8 mouse cellular contexts compared by ENCODE assay signal in the genomic region with DNA sequence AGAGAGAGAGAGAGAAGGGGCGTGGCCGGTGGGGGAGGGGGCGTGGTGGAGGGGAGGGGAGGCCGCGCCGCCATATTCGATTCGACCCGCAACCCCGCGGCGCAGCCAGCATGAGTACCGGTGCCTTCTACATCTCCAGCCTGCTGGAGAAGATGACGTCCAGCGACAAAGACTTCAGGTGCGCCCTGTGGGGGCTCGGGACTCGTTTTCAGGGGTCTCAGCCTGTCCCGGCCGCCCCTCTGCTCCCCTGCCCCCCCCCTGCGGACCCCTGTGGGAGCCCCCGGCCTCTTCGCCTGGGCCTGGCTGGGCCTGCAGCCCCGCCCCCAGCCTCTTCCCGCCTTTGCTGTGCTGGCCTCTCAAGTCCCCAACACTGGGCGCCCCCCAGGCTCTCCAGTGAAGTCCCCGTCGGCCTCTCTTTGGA. TPM values are rescaled to one million over a fixed set of nuclear protein-coding genes. Genes with fewer than 3 reads are reported as not detected.
DNase-seq lines count a peak whose midpoint lies in the region; ATAC-seq and TF ChIP-seq lines count a peak whose summit lies in the region.

A gene (plus strand): TSS at position 38 of the 421 bp plus-strand sequence.

- H3K27me3 ChIP-seq in embryonic facial prominence, embryonic 15.5 days: no peaks in the 10 kb centered on the region
- H3K27me3 ChIP-seq in heart, postnatal 0 days (ENCODE audit: control insufficient read depth, insufficient read depth, low read length): no peaks in the 10 kb centered on the region
- no peaks in the 10 kb centered on the region for H3K27me3 ChIP-seq in limb, embryonic 14.5 days (ENCODE audit: control insufficient read depth, insufficient read depth, low read length)

- no peak for TF ChIP-seq POLR2A in lung, adult 2 months (IDR thresholded peaks at IDR 0.05; ENCODE audit: borderline replicate concordance, extremely low read depth, low read depth, low read length)
- TF ChIP-seq POLR2A in limb, embryonic 14.5 days (IDR thresholded peaks at IDR 0.05; ENCODE audit: borderline replicate concordance, extremely low read depth, insufficient read depth, insufficient read length): no peak

- no peak for TF ChIP-seq EP300 in heart, postnatal 0 days (IDR thresholded peaks at IDR 0.05; ENCODE audit: low read depth)

- H3K9ac ChIP-seq in embryonic facial prominence, embryonic 15.5 days: peak within 1 kb of the TSS; percentile 81
- peak within 1 kb of the TSS; percentile 78 for H3K9ac ChIP-seq in heart, postnatal 0 days (replicated peaks; ENCODE audit: low read depth, low read length)
- H3K9ac ChIP-seq in limb, embryonic 14.5 days (ENCODE audit: low read depth, low read length, severe bottlenecking): peak within 1 kb of the TSS; percentile 82

- peak; percentile 80 for ATAC-seq in embryonic facial prominence, embryonic 15.5 days (ENCODE audit: insufficient number of reproducible peaks, low FRiP score, low TSS enrichment, low read depth)
- peak; percentile 39; the same call in 1 of the 2 replicates for ATAC-seq in heart, postnatal 0 days (ENCODE audit: insufficient read depth, low read depth)
- peak; percentile 84 for ATAC-seq in limb, embryonic 14.5 days (ENCODE audit: low FRiP score, low read depth)
- 0 out of 2 replicates have a peak, but pooled peaks have one; percentile 34 for ATAC-seq in monocyte, adult 5-6 weeks (replicated peaks; ENCODE audit: insufficient number of reproducible peaks, low FRiP score, low TSS enrichment, poor library complexity, severe bottlenecking)

- H3K4me2 ChIP-seq in embryonic facial prominence, embryonic 15.5 days (replicated peaks): peak within 1 kb of the TSS; percentile 79
- H3K4me2 ChIP-seq in heart, postnatal 0 days (ENCODE audit: low read depth, low read length): peak within 1 kb of the TSS; percentile 76
- H3K4me2 ChIP-seq in limb, embryonic 14.5 days (replicated peaks; ENCODE audit: low read depth, low read length, severe bottlenecking): peak within 1 kb of the TSS; percentile 85

- peak; percentile 12 for DNase-seq in lung, adult 2 months
- no peak for DNase-seq in lung, adult 18-20 months
- DNase-seq in adrenal gland, postnatal 36 days: peak; percentile 49 to 78
- DNase-seq in heart, postnatal 0 days (ENCODE audit: low spot score): peak; percentile 43
- DNase-seq in limb, embryonic 14.5 days (ENCODE audit: low spot score): peak; percentile 76
- DNase-seq in thymus, postnatal 36 days: peak; percentile 64 to 68

- peaks cover 10% of the 10 kb centered on the region for H3K36me3 ChIP-seq in embryonic facial prominence, embryonic 15.5 days
- H3K36me3 ChIP-seq in heart, postnatal 0 days (replicated peaks; ENCODE audit: control insufficient read depth, insufficient read depth, low read length): peaks cover 10% of the 10 kb centered on the region; the same call in 1 of the 2 replicates
- H3K36me3 ChIP-seq in limb, embryonic 14.5 days (ENCODE audit: control insufficient read depth, insufficient read depth, low read length): peaks cover 12% of the 10 kb centered on the region; the same call in 1 of the 2 replicates

- WGBS in lung, adult 2 months: 2% methylated on average over 14 of the region's 28 CpGs
- 2% methylated on average over 20 of the region's 28 CpGs for WGBS in embryonic facial prominence, embryonic 15.5 days
- WGBS in heart, postnatal 0 days: 0% methylated on average over 16 of the region's 28 CpGs
- 0% methylated on average over 11 of the region's 28 CpGs for WGBS in limb, embryonic 14.5 days

- peak within 1 kb of the TSS; percentile 84 for H3K27ac ChIP-seq in embryonic facial prominence, embryonic 15.5 days (replicated peaks)
- H3K27ac ChIP-seq in heart, postnatal 0 days (ENCODE audit: low read depth): peak within 1 kb of the TSS; percentile 91
- H3K27ac ChIP-seq in limb, embryonic 14.5 days (replicated peaks; ENCODE audit: low read depth, low read length): peak within 1 kb of the TSS; percentile 85

- H3K4me3 ChIP-seq in lung, adult 2 months (replicated peaks; ENCODE audit: extremely low read depth, low read depth, low read length): peak within 1 kb of the TSS; percentile 66
- peak within 1 kb of the TSS; percentile 83 for H3K4me3 ChIP-seq in embryonic facial prominence, embryonic 15.5 days (replicated peaks)
- H3K4me3 ChIP-seq in heart, postnatal 0 days (ENCODE audit: low read depth, low read length): peak within 1 kb of the TSS; percentile 95
- H3K4me3 ChIP-seq in limb, embryonic 14.5 days (replicated peaks; ENCODE audit: low read length): peak within 1 kb of the TSS; percentile 85

- no peak for TF ChIP-seq CTCF in lung, adult 2 months (IDR thresholded peaks at IDR 0.05; ENCODE audit: insufficient read depth, low read length)
- no peak for TF ChIP-seq CTCF in heart, postnatal 0 days (IDR thresholded peaks at IDR 0.05; ENCODE audit: low read depth)

- no peaks in the 10 kb centered on the region; the same call in 1 of the 2 replicates for H3K4me1 ChIP-seq in lung, adult 2 months (ENCODE audit: control insufficient read depth, insufficient read depth, low read length)
- H3K4me1 ChIP-seq in embryonic facial prominence, embryonic 15.5 days: peaks cover 29% of the 10 kb centered on the region
- H3K4me1 ChIP-seq in heart, postnatal 0 days (ENCODE audit: control insufficient read depth, insufficient read depth): peaks cover 17% of the 10 kb centered on the region
- peaks cover 21% of the 10 kb centered on the region for H3K4me1 ChIP-seq in limb, embryonic 14.5 days (ENCODE audit: control insufficient read depth, insufficient read depth, low read length)

- no peaks in the 10 kb centered on the region for H3K9me3 ChIP-seq in embryonic facial prominence, embryonic 15.5 days (replicated peaks)
- no peaks in the 10 kb centered on the region for H3K9me3 ChIP-seq in heart, postnatal 0 days (replicated peaks; ENCODE audit: control insufficient read depth, low read length)
- H3K9me3 ChIP-seq in limb, embryonic 14.5 days (ENCODE audit: control insufficient read depth, low read length): no peaks in the 10 kb centered on the region

RNA-seq across cellular contexts. Expression of the gene that starts here (rescaled TPM):
- 5.3 and 8.4 TPM in 2 replicates for polyA plus RNA-seq in lung, adult 2 months (2012; rRNA removed)
- total RNA-seq in adrenal gland, postnatal 36 days (2021): 10 to 100 TPM; 10.4 to 12.7 TPM
- 33.6 and 33.7 TPM in 2 replicates for polyA plus RNA-seq in embryonic facial prominence, embryonic 15.5 days (2015; fragmentation: Nextera tagmentation; extraction: Ambion mirVana)
- 50.9 and 56.5 TPM in 2 replicates for total RNA-seq in heart, postnatal 0 days (2014; rRNA removed; ENCODE audit: low replicate concordance)
- polyA plus RNA-seq in heart, postnatal 0 days (2015; fragmentation: Nextera tagmentation; extraction: Ambion mirVana): 29.2 and 30.0 TPM in 2 replicates
- 57.7 and 78.8 TPM in 2 replicates for polyA plus RNA-seq in limb, embryonic 14.5 days (2012; rRNA removed)
- 39.1 and 42.0 TPM in 2 replicates for polyA plus RNA-seq in limb, embryonic 14.5 days (2014; fragmentation: Nextera tagmentation; extraction: Ambion mirVana)
- 0.10 to 0.53 TPM (median 0.19 TPM) in 3 replicates for total RNA-seq in monocyte, adult 5-6 weeks (2017)

Comparison
In these comparisons a context has a peak if more than half of its experiments do, and no peak if none do; other contexts are left out.
1. DNase-seq: peak in lung, adult 2 months (single experiment), adrenal gland, postnatal 36 days (2 of 2), heart, postnatal 0 days (single experiment), limb, embryonic 14.5 days (single experiment) and thymus, postnatal 36 days (2 of 2); none in lung, adult 18-20 months (0 of 2).
2. Peak in ATAC-seq in monocyte, adult 5-6 weeks; RNA of the gene not detected or under 1 TPM.
3. ATAC-seq: peak in every context shown above with its lines; median percentile 84 in limb, embryonic 14.5 days; 80 in embryonic facial prominence, embryonic 15.5 days; 39 in heart, postnatal 0 days; 34 in monocyte, adult 5-6 weeks.
4. Peak in every context shown above with its lines, with median percentiles within 50 percentile points of each other: H3K4me3 ChIP-seq, H3K27ac ChIP-seq, H3K4me2 ChIP-seq and H3K9ac ChIP-seq.